Mouse (Mus musculus) lung, postnatal 0 days (tissue): ENCODE data around the gene Catsperd. TPM values are rescaled to one million over a fixed set of nuclear protein-coding genes. Genes with fewer than 3 reads are reported as not detected.

Source experiments
- ATAC-seq: fragments of 200-750 bp; cut with Nextera tagmentation; 2 replicates; pipeline ENCODE4 v1.8.0; 2017; ENCODE audit warnings: moderate library complexity
- DNase-seq: peaks from one replicate; pipeline ENCODE4 v3.0.0-alpha.2; 2016; ENCODE audit warnings: low spot score
- H3K27ac ChIP-seq: fragments of 300-500 bp; sonication (generic); 2 replicates; pipeline ENCODE4 v1.5.1; 2014; ENCODE audit warnings: antibody characterized with exemption, mild to moderate bottlenecking, low read length, mixed read lengths
- H3K27me3 ChIP-seq: fragments of 300-500 bp; sonication (generic); replicated peaks from 2 replicates; pipeline ENCODE4 v1.6.1; 2014; ENCODE audit warnings: low read length, mixed read lengths; ENCODE audit not compliant: insufficient read depth
- H3K36me3 ChIP-seq: fragments of 300-500 bp; sonication (generic); 2 replicates; pipeline ENCODE4 v1.6.1; 2014; ENCODE audit warnings: low read length, mixed read lengths; ENCODE audit not compliant: insufficient read depth
- H3K4me1 ChIP-seq: fragments of 300-500 bp; sonication (generic); 2 replicates; pipeline ENCODE4 v1.6.1; 2014; ENCODE audit warnings: antibody characterized with exemption, low read depth, low read length, mixed read lengths; ENCODE audit not compliant: insufficient read depth
- H3K4me2 ChIP-seq: fragments of 300-500 bp; sonication (generic); replicated peaks from 2 replicates; pipeline ENCODE4 v1.6.1; 2014; ENCODE audit warnings: low read depth, mild to moderate bottlenecking, low read length, moderate library complexity, mixed read lengths
- H3K4me3 ChIP-seq: fragments of 300-500 bp; sonication (generic); 2 replicates; pipeline ENCODE4 v1.5.1; 2014; ENCODE audit warnings: low read depth, low read length
- H3K9ac ChIP-seq: fragments of 300-500 bp; sonication (generic); replicated peaks from 2 replicates; pipeline ENCODE4 v1.6.1; 2014; ENCODE audit warnings: low read depth, mild to moderate bottlenecking
- H3K9me3 ChIP-seq: fragments of 300-500 bp; sonication (generic); 2 replicates; pipeline ENCODE4 v1.6.1; 2016; ENCODE audit warnings: low read length, mixed read lengths
- CTCF ChIP-seq: IDR thresholded peaks from 2 replicates; pipeline ENCODE4 v1.5.1; 2016; ENCODE audit warnings: antibody characterized with exemption, mild to moderate bottlenecking
- EP300 ChIP-seq: IDR thresholded peaks from 2 replicates; pipeline ENCODE4 v1.6.1; 2016; ENCODE audit warnings: antibody characterized with exemption, mild to moderate bottlenecking, control low read depth
- WGBS: fragments of 180-500 bp; shearing (Covaris S2); extraction: QIAGEN DNeasy Blood & Tissue Kit; methylation state at CpG from one replicate; pipeline ENCODE4 v1.1.7; 2014; 5-methylcytosine and 5-hydroxymethylcytosine counted together
- polyA plus RNA-seq: library from polyadenylated mRNA; unstranded; fragments of >200 nt; fragmentation: Nextera tagmentation; extraction: Ambion mirVana; gene quantifications from 2 replicates; pipeline ENCODE4 v1.2.1, GENCODE M21; 2015

Gene Catsperd
- polyA plus RNA-seq, 1 experiment from 2014 or later, result 0.12 TPM

DNA sequence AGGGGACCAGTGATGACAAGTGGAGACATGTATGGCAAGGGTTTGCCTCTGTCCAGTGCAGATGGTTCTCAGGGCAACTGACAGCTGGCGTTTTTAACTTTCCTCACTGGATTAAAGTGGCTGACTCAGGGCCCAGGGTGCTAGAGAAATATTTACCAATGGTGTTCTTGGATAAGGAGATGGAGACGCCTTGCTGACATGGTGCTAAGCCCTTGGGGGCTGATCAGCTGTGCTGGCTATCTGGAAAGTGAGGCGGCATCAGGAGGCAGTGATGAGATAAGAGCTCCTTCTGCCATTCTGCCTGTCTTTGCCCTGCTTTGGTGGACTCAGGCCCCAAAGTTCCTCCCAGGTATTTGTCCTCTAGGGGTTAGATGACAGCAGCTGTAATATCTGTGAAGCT is 54.9 kb downstream of the Catsperd start:
- 43% methylated on average over 3 of the region's 3 CpGs for WGBS
- Histone ChIP-seq H3K4me1 (no peaks in the 10 kb centered on the region), H3K4me3 (no peak overlapping the region), H3K36me3 (peaks cover 21% of the 10 kb centered on the region), H3K9me3 (no peaks in the 10 kb centered on the region), H3K27me3 (no peaks in the 10 kb centered on the region), H3K9ac (0 out of 2 replicates have a peak overlapping the region, but pooled peaks have one; percentile 8), H3K27ac (no peak overlapping the region), H3K4me2 (no peak overlapping the region)
- ATAC-seq, result no peak
- no peak for TF ChIP-seq EP300
- TF ChIP-seq CTCF, result no peak
- no peak for DNase-seq

DNA sequence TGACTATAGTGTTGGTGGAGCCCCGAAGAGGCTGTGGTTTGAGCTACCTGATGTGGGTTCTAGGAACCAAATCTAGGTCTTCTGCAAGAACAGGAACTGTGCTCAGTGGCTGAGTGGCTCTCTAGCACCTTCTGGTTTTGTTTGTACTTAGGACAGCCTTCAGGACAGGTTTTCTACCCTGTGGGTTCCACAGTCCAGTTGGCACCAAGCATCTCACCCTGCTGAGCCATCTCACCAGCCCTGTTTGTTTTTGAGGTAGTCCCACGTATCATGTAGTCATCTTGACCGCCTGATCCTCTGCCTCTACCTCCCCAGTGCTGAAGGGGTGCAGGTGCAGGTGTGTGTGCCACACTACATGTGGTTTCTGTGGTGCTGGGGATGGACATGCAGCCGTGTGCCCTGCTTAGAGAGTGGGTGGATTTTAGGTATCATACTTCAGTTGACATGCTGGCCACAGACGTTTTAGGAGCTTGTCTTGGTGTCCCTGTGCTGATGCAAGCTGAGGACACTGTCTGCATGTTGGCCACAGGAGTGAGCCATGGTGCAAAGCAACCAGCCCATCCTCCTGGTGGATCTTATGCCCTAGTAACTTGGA is 55.7 kb downstream of the Catsperd start:
- H3K4me3 ChIP-seq, result no peak overlapping the region
- H3K9ac ChIP-seq, result no peak overlapping the region
- no peak overlapping the region for H3K27ac ChIP-seq
- H3K27me3 ChIP-seq, result no peaks in the 10 kb centered on the region
- ATAC-seq (no peak), DNase-seq (no peak)
- H3K4me2 ChIP-seq, result no peak overlapping the region
- H3K9me3 ChIP-seq, result no peaks in the 10 kb centered on the region
- WGBS, result 77% methylated on average over 5 of the region's 5 CpGs
- TF ChIP-seq CTCF (no peak), EP300 (no peak)
- H3K36me3 ChIP-seq, result peaks cover 23% of the 10 kb centered on the region
- H3K4me1 ChIP-seq, result no peaks in the 10 kb centered on the region

DNA sequence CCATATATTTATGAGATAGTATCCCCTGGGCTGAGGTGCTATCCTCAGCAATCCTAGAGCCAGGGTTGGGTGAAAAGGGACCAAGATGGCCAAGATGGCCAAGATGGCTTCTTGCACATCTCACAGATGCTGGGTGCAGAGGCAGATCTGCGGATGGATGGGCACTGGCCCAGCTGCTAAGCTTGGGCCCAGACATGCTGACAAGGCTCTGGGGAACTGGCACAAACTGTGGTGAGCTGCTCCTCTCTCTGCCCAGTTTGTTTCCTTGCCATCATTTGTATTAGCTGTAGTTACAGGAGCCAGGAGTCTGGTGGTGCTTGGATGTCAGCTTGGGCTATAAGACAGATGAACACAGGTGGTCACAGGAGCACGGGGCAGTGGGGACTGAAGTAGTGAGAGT is 56.7 kb downstream of the Catsperd start:
- Histone ChIP-seq H3K4me3 (no peak overlapping the region), H3K27ac (no peak overlapping the region), H3K4me1 (no peaks in the 10 kb centered on the region), H3K9ac (no peak overlapping the region), H3K4me2 (no peak overlapping the region), H3K9me3 (no peaks in the 10 kb centered on the region), H3K27me3 (no peaks in the 10 kb centered on the region), H3K36me3 (peaks cover 24% of the 10 kb centered on the region)
- 73% methylated on average over 2 of the region's 2 CpGs for WGBS
- no peak for TF ChIP-seq CTCF
- no peak for TF ChIP-seq EP300
- DNase-seq (no peak), ATAC-seq (no peak)

DNA sequence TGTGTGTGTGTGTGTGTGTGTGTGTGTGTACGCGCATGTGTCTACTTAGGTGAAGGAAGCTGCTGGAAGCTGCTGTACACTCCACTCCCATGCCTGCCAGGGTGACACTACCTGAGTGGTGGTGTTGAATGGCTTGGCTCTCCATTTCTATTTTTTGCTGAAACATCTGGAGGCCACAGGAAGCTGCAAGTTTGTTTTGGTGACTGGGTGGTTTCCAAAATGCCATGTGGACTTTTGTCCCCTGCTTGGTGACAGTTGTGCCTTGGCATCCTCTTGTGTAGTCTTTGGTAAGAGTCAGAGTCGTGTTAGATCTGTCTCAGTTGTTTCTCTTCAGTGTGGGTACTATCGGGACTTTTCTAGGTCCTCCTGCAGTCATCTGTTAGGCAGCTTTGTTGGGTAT is 58.9 kb downstream of the Catsperd start:
- Histone ChIP-seq H3K9me3 (no peaks in the 10 kb centered on the region), H3K36me3 (peaks cover 24% of the 10 kb centered on the region), H3K9ac (no peak overlapping the region), H3K27ac (no peak overlapping the region), H3K4me3 (no peak overlapping the region), H3K27me3 (no peaks in the 10 kb centered on the region), H3K4me1 (no peaks in the 10 kb centered on the region), H3K4me2 (no peak overlapping the region)
- TF ChIP-seq EP300 (no peak), CTCF (no peak)
- ATAC-seq (no peak), DNase-seq (no peak)
- 80% methylated on average over 2 of the region's 4 CpGs for WGBS

DNA sequence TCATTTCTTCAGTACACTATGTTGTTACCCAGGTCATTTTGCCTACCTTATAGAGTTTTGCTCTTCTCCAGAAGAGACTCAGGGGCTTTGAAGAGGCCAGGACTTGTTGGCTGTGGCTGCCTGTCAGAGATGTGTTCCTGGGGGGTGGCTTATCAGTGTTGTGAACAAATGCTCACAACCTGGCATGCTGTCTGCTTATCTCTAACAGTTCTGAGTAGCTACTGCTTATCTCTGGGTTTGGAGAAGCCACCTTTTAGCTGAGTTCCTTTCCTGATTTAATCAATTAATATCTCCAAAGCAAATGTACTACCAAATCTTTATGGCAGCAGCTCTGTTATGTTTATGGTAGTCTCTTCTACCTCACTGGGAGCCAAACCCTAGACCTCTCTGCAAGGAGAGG is 60.1 kb downstream of the Catsperd start:
- H3K4me1 ChIP-seq, result no peaks in the 10 kb centered on the region
- H3K4me2 ChIP-seq, result no peak overlapping the region
- ATAC-seq, result no peak
- no peak overlapping the region for H3K4me3 ChIP-seq
- no peak overlapping the region for H3K27ac ChIP-seq
- TF ChIP-seq EP300, result no peak
- no peak for TF ChIP-seq CTCF
- DNase-seq, result no peak
- H3K9me3 ChIP-seq, result no peaks in the 10 kb centered on the region
- H3K36me3 ChIP-seq, result peaks cover 24% of the 10 kb centered on the region
- H3K9ac ChIP-seq, result no peak overlapping the region
- no peaks in the 10 kb centered on the region for H3K27me3 ChIP-seq

DNA sequence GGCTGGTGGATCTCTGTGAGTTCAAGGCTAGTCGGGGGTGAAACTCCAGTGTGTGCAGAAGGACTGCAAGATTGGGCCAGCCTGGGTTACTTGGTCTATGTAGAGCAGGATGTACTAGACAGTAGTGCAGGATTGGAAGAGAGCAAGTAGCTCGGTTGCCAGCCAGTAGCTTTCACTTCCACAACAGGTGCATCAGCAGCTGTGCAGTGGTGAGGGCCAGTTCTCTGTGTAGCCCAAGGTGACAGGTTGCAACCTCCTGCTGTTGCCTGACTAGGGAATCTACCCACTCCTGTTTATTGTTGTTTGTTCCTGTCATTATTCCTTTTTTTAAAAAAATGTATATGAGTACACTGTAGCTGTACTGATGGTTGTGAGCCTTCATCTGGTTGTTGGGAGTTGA is 60.7 kb downstream of the Catsperd start:
- Histone ChIP-seq H3K9me3 (no peaks in the 10 kb centered on the region), H3K4me2 (no peak overlapping the region), H3K4me3 (no peak overlapping the region), H3K36me3 (peaks cover 24% of the 10 kb centered on the region), H3K27me3 (no peaks in the 10 kb centered on the region), H3K27ac (no peak overlapping the region), H3K4me1 (no peaks in the 10 kb centered on the region), H3K9ac (no peak overlapping the region)
- 77% methylated on average over 2 of the region's 2 CpGs for WGBS
- DNase-seq, result no peak
- no peak for TF ChIP-seq CTCF
- TF ChIP-seq EP300, result no peak
- ATAC-seq, result no peak

DNA sequence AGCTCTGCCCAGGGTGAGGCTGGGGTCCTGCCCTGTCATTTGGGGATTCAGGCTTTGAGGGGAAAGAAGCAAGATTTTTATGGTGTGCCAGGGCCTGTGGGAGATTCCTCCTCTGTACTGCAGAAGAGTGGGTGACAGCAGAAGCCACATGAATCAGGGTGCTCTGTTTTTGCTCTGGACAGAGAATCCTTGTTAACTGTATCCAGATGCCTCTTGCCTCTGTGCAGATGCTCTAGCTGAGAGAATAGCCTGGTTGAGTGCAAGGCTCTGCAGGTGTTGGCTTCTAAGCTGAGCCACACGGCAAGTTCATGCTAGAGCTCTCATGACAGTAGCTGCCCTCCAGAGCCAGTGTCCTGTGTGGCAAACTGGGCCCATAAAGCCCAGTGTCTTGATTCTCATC is 65.5 kb downstream of the Catsperd start:
- WGBS, result 67% methylated on average over 1 of the region's 1 CpGs
- no peak for ATAC-seq

More for the DNA sequence above, 65.5 kb downstream of the Catsperd start:
- Histone ChIP-seq H3K36me3 (peaks cover 24% of the 10 kb centered on the region), H3K27me3 (no peaks in the 10 kb centered on the region), H3K9ac (no peak overlapping the region), H3K4me3 (no peak overlapping the region), H3K4me1 (no peaks in the 10 kb centered on the region), H3K4me2 (no peak overlapping the region), H3K27ac (no peak overlapping the region), H3K9me3 (no peaks in the 10 kb centered on the region)
- no peak for TF ChIP-seq CTCF
- TF ChIP-seq EP300, result no peak
- DNase-seq, result no peak
